Mouse (Mus musculus) left cerebral cortex, adult 11 months (tissue): ENCODE measurements around the gene Mgat4a.

Source experiments
- DNase-seq: peaks from one replicate; pipeline ENCODE4 v3.0.0; 2022; ENCODE audit warnings: low spot score

Gene Mgat4a

DNA sequence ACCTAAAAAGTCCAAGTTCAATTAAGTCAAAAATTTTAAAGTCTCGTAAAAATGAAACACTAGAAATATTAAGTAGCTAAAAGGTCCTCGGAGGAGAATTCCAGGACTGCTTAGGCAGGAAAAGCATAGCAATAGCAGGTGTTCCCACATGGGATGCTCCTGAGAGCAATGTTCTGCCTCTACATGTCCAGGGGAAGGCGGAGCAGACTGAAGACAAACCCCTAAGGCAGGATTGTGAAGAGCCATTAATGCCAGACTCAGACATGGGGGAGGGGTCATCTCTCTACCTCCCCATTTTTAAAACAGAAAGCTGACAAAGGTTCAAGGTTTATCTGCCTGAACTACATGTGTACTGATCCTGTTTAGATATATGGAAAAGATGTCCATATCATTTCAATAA lies 45.7 kb downstream of the Mgat4a start:
- DNase-seq = no peak

DNA sequence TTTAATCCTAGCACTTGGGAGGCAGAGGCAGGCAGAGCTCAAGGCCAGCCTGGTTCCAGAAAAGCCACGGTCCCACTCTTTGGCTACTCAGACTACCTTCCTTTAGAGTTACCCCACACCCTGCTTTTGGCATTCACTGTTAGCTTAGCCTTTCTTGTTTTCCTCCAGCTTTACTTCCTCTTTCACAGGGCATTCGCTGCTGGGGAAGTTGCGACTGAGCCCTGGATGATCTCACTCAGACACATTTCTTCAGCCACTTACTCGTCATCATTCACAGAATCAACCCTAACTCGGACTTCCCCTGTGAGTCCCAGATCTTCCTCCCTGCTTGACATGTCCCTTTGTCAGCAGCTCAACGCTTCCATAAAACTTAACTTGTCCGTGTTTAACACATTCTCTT lies 49.1 kb downstream of the Mgat4a start:
- DNase-seq = no peak

GRCm38 (mm10) chr1:37490691-37491212 lies 50.1 kb downstream of the Mgat4a start:
- no peak for DNase-seq

- no peak for DNase-seq
These were observed 52.3 kb downstream of the Mgat4a start for GRCm38 (mm10) chr1:37488531-37488930.

GRCm38 (mm10) chr1:37486994-37487393 lies 53.8 kb downstream of the Mgat4a start:
- DNase-seq = no peak

DNA sequence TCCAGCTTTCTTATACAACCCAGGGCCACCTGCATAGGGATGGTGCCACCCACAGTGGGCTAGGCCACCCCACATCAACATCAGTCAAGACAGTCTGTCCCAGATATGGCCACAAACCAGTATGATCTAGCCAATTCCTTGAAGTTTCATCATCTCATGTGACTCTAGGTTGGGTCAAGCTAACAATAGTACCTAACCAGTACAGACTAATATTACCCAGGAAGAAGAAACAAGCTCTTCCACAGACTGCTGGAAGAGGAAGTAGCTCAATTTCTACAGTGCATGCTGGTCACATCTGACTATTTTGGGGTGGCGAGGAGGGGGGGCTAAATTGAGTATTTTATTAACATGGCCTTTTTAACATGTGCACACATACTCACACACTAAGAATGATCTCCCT lies 54.4 kb downstream of the Mgat4a start:
- no peak for DNase-seq

DNA sequence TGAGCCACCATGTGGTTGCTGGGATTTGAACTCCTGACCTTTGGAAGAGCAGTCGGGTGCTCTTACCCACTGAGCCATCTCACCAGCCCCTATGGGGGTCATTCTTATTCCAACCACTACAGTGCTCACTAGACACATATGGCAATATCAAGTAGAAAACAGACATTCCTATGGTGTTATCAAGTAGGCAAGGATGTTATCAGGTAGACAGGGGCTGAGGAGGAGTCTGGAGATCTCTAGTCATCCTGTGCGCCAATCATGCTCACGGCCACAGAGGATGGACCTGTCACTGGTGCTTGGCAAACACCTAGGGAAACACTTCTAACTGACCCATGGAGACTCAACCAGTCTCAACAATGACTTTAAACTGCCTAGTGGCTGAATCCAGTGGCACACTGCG lies 56.2 kb downstream of the Mgat4a start:
- no peak for DNase-seq

- DNase-seq = no peak
These were observed 59.5 kb downstream of the Mgat4a start for GRCm38 (mm10) chr1:37481331-37481730.

- DNase-seq = no peak
These were observed 60.1 kb downstream of the Mgat4a start for GRCm38 (mm10) chr1:37480731-37481130.

GRCm38 (mm10) chr1:37479759-37480158 lies 61.1 kb downstream of the Mgat4a start:
- DNase-seq = no peak

DNA sequence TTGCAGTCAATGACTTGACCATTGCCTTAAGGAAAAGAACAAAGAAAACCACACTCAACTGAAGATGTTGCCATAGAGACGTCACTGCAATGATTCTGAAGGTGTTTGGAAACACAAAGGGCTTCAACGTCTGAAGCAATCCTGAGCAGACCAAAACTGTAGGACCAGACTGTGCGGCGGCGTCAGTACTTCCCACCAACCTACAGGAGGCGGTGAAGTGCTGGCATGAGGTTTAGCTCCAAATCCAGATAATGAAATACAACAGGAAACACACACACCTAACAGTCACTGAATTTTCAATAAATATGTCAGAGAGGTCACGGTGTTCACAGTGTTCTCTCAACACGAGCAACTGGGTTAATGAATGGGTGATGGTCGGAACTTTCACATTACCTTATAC lies 61.7 kb downstream of the Mgat4a start:
- no peak for DNase-seq

DNA sequence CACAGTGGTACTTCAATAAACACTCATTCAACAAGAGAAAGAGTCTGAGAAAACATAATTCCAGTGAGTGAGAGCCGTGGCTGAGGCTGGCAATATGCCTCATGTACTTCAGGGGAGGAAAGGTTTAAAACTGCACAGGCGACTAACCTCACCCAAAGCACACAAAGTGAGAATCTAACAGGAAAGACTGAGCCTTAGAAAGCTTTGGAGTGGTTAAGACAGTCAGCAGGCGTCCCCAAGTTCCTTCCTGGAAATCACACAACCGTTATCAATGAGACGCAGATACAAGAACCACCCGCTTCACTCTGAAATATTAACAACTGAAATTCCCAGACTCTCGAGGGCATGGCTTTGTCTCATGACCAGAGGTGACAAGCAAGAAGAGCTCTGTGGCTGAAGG lies 62.4 kb downstream of the Mgat4a start:
- no peak for DNase-seq

GRCm38 (mm10) chr1:37477928-37478327 lies 62.9 kb downstream of the Mgat4a start:
- DNase-seq = no peak

DNA sequence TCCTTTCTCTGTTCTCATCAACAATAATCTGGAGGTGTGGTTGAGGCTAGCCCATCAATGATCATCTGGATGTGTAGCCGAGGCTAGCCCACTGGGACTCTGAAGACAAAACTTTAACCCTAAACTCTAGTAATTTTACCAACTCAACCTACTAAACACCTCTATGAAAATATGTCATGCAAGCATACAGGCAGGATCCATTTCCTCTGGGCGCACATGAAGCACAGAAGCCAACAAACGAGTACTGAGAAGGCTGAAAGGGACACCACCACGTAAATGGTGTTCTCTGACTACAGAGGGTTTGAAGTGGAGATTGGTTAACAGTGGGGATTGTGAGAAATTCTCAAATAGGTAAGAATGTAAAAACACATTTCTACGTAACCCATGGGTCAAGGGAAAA lies 63.6 kb downstream of the Mgat4a start:
- no peak for DNase-seq

DNA sequence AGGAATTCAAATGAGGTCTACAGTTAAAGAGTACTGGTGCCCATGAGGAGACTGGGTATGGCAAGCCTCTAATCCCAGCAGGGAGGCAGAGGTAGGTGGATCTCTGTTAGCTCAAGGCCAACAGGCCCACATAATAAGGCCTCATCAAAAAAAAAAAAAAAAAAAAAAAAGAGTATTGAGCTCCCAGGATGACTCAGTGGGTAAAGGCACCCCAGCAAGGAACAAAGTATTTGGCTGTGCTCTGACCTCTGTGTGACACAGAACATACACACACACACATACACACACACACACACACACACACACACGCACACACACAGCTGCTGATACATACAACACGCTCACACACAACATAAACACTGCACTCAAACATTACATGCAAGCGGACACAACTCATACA lies 65.5 kb downstream of the Mgat4a start:
- DNase-seq = no peak

- no peak for DNase-seq
These were observed 66.1 kb downstream of the Mgat4a start for GRCm38 (mm10) chr1:37474634-37475190.

GRCm38 (mm10) chr1:37474046-37474445 lies 66.8 kb downstream of the Mgat4a start:
- DNase-seq = no peak

DNA sequence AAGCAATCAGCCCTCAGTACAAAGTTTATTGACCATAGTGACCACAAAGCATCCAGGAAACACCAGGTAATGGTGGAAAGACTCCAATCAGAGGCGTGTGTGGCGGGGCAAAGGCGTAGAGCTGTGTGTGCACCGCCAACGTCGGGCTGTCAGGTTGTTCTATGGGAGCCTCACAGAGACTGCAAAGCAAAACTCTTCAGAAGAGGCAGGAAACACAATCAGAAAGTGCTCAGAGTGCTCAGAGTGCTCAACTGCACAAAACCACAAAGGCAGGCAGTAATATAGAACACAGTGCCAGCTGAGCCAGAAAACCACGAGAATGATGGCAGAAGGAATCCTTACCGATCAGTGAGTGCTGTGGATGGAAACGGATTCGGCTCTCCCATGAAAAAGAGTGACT lies 67.6 kb downstream of the Mgat4a start:
- DNase-seq = no peak

DNA sequence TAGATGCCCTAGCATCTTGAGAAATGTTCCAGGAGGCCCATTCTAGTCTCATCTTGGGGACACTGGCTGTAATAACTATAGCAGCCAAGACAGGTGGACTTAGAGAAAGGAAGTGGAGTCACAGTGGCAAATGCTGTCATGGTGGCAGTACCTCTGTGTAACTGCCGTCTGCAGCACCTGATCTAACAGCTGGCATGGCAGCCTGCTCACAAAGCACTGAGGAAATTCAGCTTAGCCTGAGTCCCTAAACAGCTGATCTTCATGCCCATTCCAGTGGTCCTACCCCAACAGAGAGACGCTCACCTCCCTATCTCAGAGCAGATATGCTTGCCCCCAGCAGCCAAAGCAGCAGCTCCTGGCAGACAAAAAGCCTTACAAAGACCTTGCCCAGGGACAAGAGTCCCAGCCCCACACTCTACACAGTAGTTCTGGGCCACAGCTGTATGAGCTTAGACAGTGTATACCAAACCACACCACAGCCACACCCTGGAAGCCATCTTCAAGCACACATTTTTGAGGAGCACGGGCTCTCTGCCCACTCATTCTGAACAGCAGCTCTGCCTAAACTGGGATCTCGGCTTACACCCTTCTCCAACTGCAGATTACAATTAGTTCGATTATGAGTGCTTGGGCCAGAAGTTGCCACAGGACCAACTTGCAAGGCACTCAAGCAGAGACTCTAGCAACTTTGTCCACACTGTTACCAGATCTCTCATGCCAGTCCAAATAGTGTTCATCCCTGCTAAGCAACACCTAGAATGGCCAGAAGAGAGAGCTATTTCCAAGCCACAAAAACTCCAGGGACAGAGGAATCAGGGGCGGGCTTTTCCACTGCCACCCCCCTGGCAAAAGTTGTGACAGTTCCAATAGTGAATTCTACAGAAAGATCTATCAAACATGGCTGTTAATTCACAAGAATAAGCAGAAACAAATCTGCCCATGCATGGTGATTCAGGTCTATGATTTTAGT lies 69.4 kb downstream of the Mgat4a start:
- DNase-seq = no peak

DNA sequence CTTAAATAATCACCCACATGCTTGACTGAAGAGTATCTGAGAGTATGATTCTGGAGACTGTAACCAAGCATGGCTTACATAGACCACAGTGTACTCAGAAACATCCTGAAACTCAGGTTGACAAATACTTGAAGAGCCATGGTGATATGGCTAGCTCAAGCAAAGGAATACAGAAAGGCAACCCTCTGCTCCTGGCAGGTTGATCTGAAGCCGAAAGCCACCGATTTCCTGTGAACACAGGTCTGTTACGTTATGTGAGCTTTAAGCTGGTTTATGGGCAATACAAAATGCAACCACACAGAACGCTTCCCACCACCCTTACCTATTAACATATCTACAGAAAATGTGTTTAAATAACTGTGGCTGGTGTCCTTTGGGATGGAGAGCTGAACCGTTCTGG lies 71.8 kb downstream of the Mgat4a start:
- no peak for DNase-seq

GRCm38 (mm10) chr1:37467806-37468205 lies 73.0 kb downstream of the Mgat4a start:
- no peak for DNase-seq

GRCm38 (mm10) chr1:37466322-37466995 lies 74.4 kb downstream of the Mgat4a start:
- DNase-seq = no peak
